Mouse (Mus musculus): ENCODE results near the gene Gm20388. TPM values are rescaled to one million over a fixed set of nuclear protein-coding genes. Genes with fewer than 3 reads are reported as not detected.
A peak's percentile ranks its signal among the peaks of the same experiment; 100 is the strongest.

Gene Gm20388
- total RNA-seq, 2 experiments from 2014 or later: 10.3 to 10.6 TPM

DNA sequence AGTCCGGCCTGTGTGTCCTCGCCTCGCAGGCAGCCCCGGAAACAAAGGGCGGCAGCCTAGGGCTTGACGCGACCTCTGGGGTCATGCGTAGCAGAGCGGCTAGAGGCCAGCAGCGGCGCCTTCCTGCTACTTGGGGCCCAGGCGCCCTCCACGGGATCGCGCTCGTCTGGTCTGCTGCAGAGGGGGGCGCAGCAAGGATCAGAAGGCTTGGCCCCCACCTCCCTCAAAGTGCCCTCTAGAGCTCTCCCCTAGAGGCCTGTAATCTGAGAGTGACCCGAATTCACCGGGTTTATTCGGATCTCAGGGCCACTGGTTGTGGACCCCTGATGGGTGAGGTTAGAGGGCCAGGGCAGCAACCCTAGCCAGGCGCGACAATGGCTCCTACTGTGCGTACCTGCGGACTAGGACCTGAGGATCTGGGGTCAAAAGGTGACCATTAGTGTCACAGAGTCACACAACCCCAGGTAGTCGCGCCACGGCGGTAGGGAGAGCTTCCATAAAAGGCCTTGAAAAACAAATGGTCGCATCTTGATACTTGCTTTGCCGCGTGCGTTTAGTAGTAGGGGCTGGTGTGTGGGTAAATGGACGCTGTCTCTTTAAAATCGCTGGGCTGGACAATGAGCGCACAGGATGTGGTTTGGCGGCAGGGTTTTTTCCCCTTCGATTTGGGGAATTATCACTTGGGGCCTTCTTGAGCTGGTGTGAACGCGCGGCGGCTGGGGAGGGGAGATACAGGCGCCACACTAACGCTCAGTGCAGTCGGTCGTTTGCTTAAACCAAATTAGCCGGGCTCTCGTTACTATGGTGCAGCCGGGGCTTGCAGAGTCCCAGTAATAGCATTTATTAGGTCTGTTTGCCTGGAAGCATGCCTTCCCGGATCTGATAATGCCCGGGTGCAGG lies 576.1 kb downstream of the Gm20388 start:
- intact Hi-C loops (cut with DNase I): loop anchor here (5.0 kb wide), 1 partner anchor 69 kb away; no protein-coding TSS in a partner anchor
- peak; percentile 69 to 71 for DNase-seq (ENCODE audit: low spot score in 2 of 2)

DNA sequence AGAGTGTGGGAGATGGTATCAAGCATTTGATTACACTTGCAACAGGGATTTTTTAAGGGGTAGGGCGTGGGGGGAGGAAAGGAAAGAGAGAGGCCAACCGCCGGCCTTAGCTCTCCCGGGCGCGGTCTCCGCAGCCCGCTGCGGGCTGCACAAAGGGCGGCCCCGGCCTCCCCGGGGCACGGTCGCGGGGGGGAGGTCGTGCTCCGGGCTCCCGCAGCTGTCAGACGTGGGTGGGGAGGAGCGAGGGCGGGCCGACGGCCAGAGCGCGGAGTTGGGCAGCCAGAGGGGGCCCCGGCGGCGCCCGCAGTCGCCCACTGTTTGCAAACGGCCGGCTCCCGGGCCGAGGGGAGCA lies 576.7 kb downstream of the Gm20388 start:
- no peak for DNase-seq (ENCODE audit: low spot score in 2 of 2)
- intact Hi-C loops (cut with DNase I): loop anchor here (5.0 kb wide), 1 partner anchor 70 kb away; no protein-coding TSS in a partner anchor

- intact Hi-C loops (cut with DNase I): loop anchor here (2.0 to 5.0 kb wide), 3 partner anchors 49 to 71 kb away; no protein-coding TSS in a partner anchor
- DNase-seq (ENCODE audit: low spot score in 2 of 2): peak; percentile 72 to 76
Measured at GRCm38 (mm10) chr8:120487729-120488510, 577.3 kb downstream of the Gm20388 start.

DNA sequence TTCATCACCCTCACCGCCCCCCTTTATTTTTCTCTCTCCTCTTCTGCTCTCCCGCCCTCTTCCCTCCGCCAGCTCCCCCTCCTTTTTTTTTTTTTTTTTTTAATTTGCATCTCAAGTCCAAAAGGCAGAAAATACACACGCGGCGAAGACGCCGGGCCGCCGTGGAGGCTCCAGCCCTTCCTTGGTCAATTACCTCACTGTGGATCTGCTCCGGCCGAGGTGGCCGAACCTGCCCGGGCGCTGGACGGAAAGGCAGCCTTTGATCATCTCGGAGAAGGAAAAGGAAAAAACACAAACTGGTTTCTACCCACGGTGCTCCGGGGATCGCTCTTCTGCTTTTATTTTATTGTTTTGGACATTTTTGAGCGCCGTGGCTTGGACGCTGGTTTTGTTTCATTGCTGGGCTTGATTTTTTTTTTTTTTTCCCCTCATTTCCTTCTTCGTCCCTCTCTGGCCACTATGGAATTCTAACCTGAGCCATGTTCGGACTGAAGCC lies 578.0 kb downstream of the Gm20388 start:
- peak in 1 of 2 experiments; percentile 41 for DNase-seq (ENCODE audit: low spot score in 2 of 2)
- intact Hi-C loops (cut with DNase I): loop anchor here (2.0 to 5.0 kb wide), 3 partner anchors 48 to 71 kb away; no protein-coding TSS in a partner anchor

- peak; percentile 63 to 67 for DNase-seq (ENCODE audit: low spot score in 2 of 2)
- intact Hi-C loops (cut with DNase I): loop anchor here (2.0 to 5.0 kb wide), 3 partner anchors 48 to 72 kb away; no protein-coding TSS in a partner anchor
Measured at GRCm38 (mm10) chr8:120489142-120489754, 578.6 kb downstream of the Gm20388 start.

DNA sequence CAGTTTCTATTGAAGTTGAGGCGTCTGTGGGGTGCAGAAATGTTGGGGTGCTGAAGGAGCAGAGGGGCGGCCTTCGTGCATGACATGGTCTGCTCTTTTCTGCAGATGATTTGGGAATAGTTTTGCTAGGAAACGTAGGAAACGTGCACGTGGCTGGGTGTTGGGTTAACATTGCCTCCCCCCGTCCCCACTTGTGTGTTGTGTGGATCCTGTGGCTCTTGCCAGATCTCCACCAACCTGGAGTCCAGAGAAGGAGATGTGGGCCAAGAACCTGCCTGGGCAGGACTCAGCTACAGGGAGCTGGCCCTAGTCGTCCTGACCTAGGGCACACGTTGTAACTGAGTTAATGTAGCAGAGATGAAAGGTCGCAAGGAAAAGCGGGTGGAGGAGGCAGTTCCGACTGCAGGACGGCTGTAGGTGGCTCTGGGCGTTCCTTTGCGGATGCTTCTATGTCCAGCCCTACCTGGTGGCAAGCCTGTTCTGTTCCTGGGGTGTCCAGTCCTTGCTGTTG lies 579.2 kb downstream of the Gm20388 start:
- intact Hi-C loops (cut with DNase I): loop anchor here (2.0 to 5.0 kb wide), 3 partner anchors 47 to 73 kb away; no protein-coding TSS in a partner anchor

DNA sequence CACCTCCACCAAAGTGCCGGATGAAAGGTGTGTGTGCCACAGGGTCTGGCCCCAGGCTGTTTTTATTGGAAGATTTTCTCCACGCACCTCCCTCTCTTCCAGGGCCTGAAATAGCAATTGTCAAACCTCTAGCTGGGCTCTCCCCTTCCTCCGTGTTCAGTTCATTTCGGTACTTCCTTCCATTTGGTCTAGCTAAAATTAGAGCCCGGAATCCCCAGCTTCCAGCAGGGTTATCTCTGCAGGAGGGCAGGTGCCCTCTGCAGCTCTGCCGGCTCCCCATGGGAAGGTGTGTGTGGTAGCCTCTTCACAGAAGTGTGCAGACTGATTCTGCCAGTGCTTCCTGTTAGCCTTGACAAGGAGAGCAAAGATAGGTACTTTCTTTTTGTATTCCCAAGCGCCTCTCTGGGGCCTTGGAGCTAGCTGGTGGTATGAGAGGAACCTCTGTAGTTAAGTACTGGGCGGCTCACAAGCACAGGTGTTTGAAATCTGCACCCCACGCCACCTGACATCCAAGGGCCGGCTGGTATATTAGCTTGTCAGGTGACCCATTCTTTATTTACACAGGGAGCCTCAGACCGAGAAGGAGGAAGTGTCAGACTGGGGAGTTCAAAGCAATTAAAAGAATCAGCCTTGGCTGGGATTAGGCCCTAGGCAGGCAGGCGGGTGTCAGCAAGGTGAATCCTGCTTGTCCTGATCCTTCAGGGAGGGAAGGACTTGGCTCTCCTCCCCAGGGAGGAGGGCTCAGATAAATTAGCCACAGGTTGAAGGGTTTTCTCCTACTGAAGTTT lies 579.9 kb downstream of the Gm20388 start:
- intact Hi-C loops (cut with DNase I): no loop called here
- DNase-seq (ENCODE audit: low spot score in 2 of 2): no peak

More for the DNA sequence above, 579.2 kb downstream of the Gm20388 start:
- no peak for DNase-seq (ENCODE audit: low spot score in 2 of 2)

DNA sequence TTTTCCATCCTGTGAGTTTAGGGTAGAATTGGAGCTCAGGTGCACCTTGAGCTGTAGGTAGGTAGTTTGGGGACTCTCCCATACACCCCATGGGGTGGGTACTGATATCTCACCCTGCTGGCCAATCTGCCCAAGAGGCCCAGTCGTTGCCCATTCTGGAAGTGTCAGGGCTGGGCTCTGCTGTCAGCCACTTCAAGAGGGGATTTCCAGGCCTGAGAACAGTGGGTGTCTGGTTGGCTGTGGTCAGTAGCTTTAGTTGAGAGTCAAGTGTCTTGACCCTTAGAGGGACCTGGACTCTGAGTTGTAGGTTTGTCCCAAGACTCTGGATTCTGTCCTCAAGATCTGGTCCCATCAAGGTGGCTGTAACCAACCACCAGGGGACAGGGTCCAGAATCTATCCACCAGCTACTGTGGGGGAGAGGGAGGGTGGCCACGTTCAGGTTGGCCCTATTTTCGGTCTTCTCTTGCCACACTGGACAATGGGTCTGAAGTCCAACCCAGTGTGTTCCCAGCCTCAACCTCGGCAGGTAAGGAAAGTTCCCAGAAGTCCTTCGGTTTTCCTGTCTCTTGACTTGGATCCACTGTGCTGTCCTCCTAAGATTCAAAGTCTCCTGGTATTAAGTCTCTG lies 580.6 kb downstream of the Gm20388 start:
- intact Hi-C loops (cut with DNase I): no loop called here

DNA sequence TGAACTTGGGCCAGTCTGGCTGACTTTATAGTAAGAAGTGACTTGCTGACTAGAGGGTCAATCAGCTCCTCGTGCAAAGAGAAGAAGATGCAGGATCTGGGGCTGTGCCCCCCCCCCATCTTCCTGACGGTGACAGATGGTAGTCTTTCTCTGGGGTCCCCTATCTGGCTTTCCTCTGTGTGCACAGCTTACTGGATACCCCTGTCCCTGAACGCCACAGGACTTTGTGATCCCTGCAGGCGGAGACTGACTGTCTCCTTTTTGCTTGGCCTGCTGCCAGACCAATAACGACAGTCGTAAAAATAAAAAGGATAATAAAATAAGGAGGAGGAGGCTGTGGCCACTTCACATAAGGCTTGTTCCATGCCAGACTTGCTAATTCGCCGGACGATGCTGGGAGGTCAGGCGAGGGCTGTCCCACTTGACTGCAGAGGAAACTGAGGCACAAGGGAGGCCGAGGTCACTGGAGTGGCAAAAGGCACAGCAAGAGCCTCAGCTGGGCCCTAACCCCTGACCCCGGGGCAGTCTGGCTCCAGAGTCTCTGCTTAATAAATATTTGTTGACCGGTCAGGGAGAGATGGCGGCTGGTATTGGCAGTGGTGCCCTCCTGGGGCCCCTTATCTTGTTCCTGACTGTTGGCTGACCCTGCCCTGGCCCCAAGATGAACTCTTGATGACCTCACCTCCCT lies 581.7 kb downstream of the Gm20388 start:
- intact Hi-C loops (cut with DNase I): no loop called here
- no peak for DNase-seq (ENCODE audit: low spot score in 2 of 2)

More for the DNA sequence above, 580.6 kb downstream of the Gm20388 start:
- no peak for DNase-seq (ENCODE audit: low spot score in 2 of 2)

GRCm38 (mm10) chr8:120492881-120493220 lies 582.2 kb downstream of the Gm20388 start:
- DNase-seq (ENCODE audit: low spot score in 2 of 2): no peak
- intact Hi-C loops (cut with DNase I): no loop called here

GRCm38 (mm10) chr8:120493508-120494464 lies 583.1 kb downstream of the Gm20388 start:
- intact Hi-C loops (cut with DNase I): no loop called here
- DNase-seq (ENCODE audit: low spot score in 2 of 2): no peak

DNA sequence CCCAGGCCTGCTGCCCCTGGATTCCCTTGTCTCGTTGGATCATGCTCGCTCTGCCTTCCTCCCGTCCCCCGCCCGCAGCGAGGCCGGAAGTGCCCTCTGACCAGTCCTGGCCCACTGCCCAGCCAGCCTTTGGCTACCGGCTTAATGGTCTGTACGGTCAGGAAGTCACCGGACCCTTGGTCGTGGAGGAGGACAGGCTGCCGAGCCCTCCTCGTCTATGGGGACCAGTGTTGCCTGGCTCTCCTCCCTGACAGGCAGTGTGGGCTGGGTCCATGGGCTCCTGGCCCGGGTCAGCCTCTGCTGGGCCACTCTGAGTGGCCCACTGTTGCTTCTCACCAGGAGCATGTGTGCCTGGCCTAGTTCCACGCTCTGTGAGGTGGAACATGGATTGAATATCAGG lies 584.3 kb downstream of the Gm20388 start:
- peak in 1 of 2 experiments; percentile 48 for DNase-seq (ENCODE audit: low spot score in 2 of 2)
- intact Hi-C loops (cut with DNase I): no loop called here

DNA sequence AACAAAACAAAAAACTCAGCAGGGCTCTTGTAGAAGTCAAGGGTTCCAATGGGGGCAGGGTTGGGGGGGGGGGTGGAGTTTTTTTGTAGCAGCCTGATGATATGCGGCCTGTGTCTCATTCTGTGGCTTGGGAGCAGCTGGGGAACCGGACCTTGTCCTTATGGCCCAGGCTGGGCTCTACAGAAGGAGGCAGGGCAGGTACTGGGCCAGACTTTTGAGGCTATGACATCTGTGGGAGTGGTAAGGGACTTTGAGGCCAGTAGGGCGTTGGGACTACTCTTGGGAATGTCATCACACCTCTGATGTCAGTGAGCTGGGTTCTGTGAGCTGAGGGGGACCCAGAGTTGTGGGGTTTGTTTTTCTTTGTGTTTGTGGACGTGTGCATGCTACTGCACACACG lies 584.8 kb downstream of the Gm20388 start:
- no peak for DNase-seq (ENCODE audit: low spot score in 2 of 2)
- intact Hi-C loops (cut with DNase I): no loop called here

- DNase-seq (ENCODE audit: low spot score in 2 of 2): no peak
- intact Hi-C loops (cut with DNase I): no loop called here
Measured at GRCm38 (mm10) chr8:120496478-120496877, 585.8 kb downstream of the Gm20388 start.

DNA sequence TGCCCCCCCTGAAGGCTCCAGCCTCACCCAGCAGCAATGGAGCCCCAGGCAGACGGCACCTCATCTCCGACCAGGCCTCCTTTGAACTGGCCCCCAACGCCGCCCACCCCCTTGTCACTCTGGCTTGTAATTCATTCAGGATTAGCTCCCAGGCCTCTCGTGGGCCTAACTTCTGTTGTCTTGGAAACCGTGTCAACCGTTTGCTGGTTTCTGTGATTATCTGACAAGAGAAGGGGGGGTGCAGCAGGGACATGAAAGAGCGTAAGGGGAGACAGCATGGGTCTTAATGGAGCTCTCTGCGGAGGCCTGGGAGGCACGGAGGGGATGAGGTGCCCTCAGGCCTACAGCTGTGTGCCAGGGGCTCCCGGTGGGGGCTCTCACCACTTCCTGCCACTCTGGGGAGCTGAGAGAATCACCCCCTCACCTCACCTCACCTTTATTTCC lies 586.9 kb downstream of the Gm20388 start:
- intact Hi-C loops (cut with DNase I): no loop called here
- no peak for DNase-seq (ENCODE audit: low spot score in 2 of 2)

DNA sequence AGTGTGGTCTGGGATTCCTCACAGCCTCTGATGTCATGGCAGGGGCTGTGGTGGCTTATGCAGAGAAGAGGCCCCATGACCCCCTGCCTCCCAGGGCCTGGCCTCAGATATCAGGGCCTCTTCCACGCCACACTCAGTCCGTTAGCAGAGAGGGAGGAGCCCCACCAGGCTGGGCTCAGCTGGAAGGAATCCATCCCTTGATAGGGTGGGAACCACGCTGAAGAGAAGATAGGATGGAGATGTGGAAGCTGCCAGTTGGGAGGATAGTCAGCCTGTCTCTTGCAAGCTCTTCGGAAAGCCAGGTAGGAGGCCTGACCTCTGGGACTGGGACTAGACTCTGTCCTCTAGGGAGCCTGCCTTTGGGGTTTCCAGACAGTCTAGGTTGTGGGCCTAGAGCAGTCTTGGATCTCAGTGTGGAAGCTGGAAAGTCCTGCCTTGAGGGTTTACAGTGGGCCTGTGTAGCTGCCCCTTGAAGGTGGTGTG lies 587.7 kb downstream of the Gm20388 start:
- no peak for DNase-seq (ENCODE audit: low spot score in 2 of 2)
- intact Hi-C loops (cut with DNase I): no loop called here
